26 mouse cellular contexts compared by ENCODE assay signal in genomic region chr2:117321231-117321630, GRCm38 (mm10).
"Had no signal": no experiment of that assay in that cellular context is flagged by ENCODE, and none has a peak within 500 bp of the region (broad histone marks: within the 10 kb centered on the region; RNA-seq: fewer than 3 reads in every experiment).

No protein-coding gene starts in this region.

- DNase-seq: gastrocnemius, postnatal 14 days; gastrocnemius, postnatal 36 days; heart, adult 11 months; heart, adult 2 months; heart, postnatal 14 days; heart, postnatal 36 days; kidney, adult 18-20 months; kidney, adult 8-10 months; kidney, postnatal 10 days; kidney, postnatal 25 days; kidney, postnatal 4 days; liver; liver, embryonic 13.5 days; liver, postnatal 0 days had no signal

- H3K36me3 ChIP-seq: heart, embryonic 13.5 days; heart, embryonic 15.5 days; hindbrain, embryonic 13.5 days; hindbrain, embryonic 15.5 days; intestine, embryonic 15.5 days; limb, embryonic 10.5 days; limb, embryonic 12.5 days; liver, embryonic 13.5 days; liver, embryonic 15.5 days had no signal

- H3K9me3 ChIP-seq: heart, embryonic 15.5 days; hindbrain, embryonic 15.5 days; intestine, embryonic 15.5 days; limb, embryonic 10.5 days; limb, embryonic 12.5 days; liver, embryonic 13.5 days; liver, embryonic 15.5 days had no signal

- H3K4me1 ChIP-seq: heart, embryonic 13.5 days; heart, embryonic 15.5 days; hindbrain, embryonic 13.5 days; hindbrain, embryonic 15.5 days; intestine, embryonic 15.5 days; limb, embryonic 10.5 days; limb, embryonic 12.5 days; liver, embryonic 13.5 days; liver, embryonic 15.5 days had no signal

- ATAC-seq: hindbrain, postnatal 0 days; intestine, embryonic 15.5 days; intestine, postnatal 0 days; liver, postnatal 0 days had no signal

- H3K27ac ChIP-seq: heart, adult 2 months; heart, embryonic 13.5 days; heart, embryonic 15.5 days; hindbrain, embryonic 13.5 days; hindbrain, embryonic 15.5 days; hindbrain, postnatal 0 days; intestine, embryonic 15.5 days; layer of hippocampus, adult 2 months; left cerebral cortex, adult 2 months; limb, embryonic 10.5 days; limb, embryonic 12.5 days; liver, embryonic 13.5 days; liver, embryonic 15.5 days had no signal

- H3K4me3 ChIP-seq: heart, adult 2 months; heart, embryonic 13.5 days; heart, embryonic 15.5 days; hindbrain, embryonic 13.5 days; hindbrain, embryonic 15.5 days; intestine, embryonic 15.5 days; layer of hippocampus, adult 2 months; left cerebral cortex, adult 2 months; limb, embryonic 10.5 days; limb, embryonic 12.5 days; liver, embryonic 13.5 days; liver, embryonic 15.5 days had no signal

- H3K27me3 ChIP-seq: heart, embryonic 13.5 days; heart, embryonic 15.5 days; hindbrain, embryonic 13.5 days; hindbrain, embryonic 15.5 days; intestine, embryonic 15.5 days; limb, embryonic 12.5 days; liver, embryonic 13.5 days; liver, embryonic 15.5 days had no signal
